Mouse (Mus musculus) intestine, embryonic 14.5 days (tissue): ENCODE data around the gene Mkrn1. TPM values are rescaled to one million over a fixed set of nuclear protein-coding genes. Genes with fewer than 3 reads are reported as not detected.

Source experiments
- ATAC-seq: fragments of 200-750 bp; cut with Nextera tagmentation; replicated peaks from 2 replicates; pipeline ENCODE4 v1.8.0; 2017; ENCODE audit warnings: low read depth, moderate number of reproducible peaks, moderate TSS enrichment, moderate library complexity; ENCODE audit not compliant: low FRiP score, low TSS enrichment
- DNase-seq: peaks from one replicate; pipeline ENCODE4 v3.0.0-alpha.2; 2018; ENCODE audit warnings: low spot score
- H3K27ac ChIP-seq: fragments of 300-500 bp; sonication (generic); 2 replicates; pipeline ENCODE4 v1.5.1; 2014; ENCODE audit warnings: low read depth, mild to moderate bottlenecking, control low read depth
- H3K27me3 ChIP-seq: fragments of 300-500 bp; sonication (generic); replicated peaks from 2 replicates; pipeline ENCODE4 v1.6.1; 2014; ENCODE audit warnings: low read length, control low read depth; ENCODE audit not compliant: control insufficient read depth, insufficient read depth
- H3K36me3 ChIP-seq: fragments of 300-500 bp; sonication (generic); 2 replicates; pipeline ENCODE4 v1.6.1; 2014; ENCODE audit warnings: low read length, control low read depth; ENCODE audit not compliant: control insufficient read depth, insufficient read depth
- H3K4me1 ChIP-seq: fragments of 300-500 bp; sonication (generic); replicated peaks from 2 replicates; pipeline ENCODE4 v1.6.1; 2014; ENCODE audit warnings: low read length, control low read depth, mixed read lengths; ENCODE audit not compliant: control insufficient read depth, insufficient read depth
- H3K4me2 ChIP-seq: fragments of 300-500 bp; sonication (generic); 2 replicates; pipeline ENCODE4 v1.6.1; 2014; ENCODE audit warnings: low read length
- H3K4me3 ChIP-seq: fragments of 300-500 bp; sonication (generic); 2 replicates; pipeline ENCODE4 v1.5.1; 2014; ENCODE audit warnings: low read depth, low read length, control low read depth, mixed read lengths
- H3K9ac ChIP-seq: fragments of 300-500 bp; sonication (generic); 2 replicates; pipeline ENCODE4 v1.6.1; 2014; ENCODE audit warnings: mild to moderate bottlenecking, low read length
- H3K9me3 ChIP-seq: fragments of 300-500 bp; sonication (generic); 2 replicates; pipeline ENCODE4 v1.6.1; 2016; ENCODE audit warnings: low read length, control low read depth; ENCODE audit not compliant: control insufficient read depth
- WGBS: fragments of 180-500 bp; shearing (Covaris S2); extraction: QIAGEN DNeasy Blood & Tissue Kit; methylation state at CpG from one replicate; pipeline ENCODE4 v1.1.7; 2014; 5-methylcytosine and 5-hydroxymethylcytosine counted together
- polyA plus RNA-seq: library from polyadenylated mRNA; unstranded; fragments of >200 nt; fragmentation: Nextera tagmentation; extraction: Ambion mirVana; gene quantifications from 2 replicates; pipeline ENCODE4 v1.2.1, GENCODE M21; 2014

Mkrn1 gene
- polyA plus RNA-seq, 1 experiment from 2014 or later, result 57.7 TPM

DNA sequence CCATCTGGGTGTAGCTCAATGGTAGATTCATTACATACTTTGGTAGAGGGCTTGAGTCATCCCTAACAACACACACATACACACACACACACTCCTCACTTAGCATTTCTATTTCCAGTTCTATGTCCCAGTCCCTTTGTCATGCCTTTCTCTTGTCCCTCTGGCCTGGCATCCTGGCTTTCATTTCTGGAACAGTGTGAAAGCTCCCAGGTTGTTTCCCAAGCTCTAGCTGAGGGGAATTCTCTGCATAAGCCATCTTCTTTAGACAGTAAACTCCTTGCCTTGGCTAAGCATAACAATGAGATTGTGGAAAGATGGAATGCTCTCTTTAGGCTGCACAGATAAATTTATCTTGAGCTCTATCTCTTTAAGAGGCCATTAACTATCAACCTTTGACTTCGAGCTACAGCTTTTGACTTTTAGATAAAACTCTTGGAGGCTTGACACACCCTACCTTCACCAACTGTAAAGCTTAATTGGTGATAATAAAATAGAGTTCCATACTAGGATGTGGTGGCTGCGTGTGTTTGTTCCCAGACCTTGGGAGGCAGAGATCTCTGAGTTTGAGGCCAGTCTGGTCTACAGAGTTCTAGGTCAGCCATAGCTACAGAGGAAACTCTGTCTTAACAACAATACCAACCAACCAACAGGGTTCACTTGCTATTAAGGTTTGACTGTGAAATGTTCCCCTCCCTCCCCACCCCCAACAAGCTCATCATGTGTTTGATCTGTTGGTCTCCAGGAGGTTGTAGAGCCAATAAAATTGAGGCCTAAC, 14.0 kb upstream of the Mkrn1 start:
- no peaks in the 10 kb centered on the region for H3K27me3 ChIP-seq
- WGBS, result 68% methylated on average over 2 of the region's 2 CpGs
- H3K9ac ChIP-seq, result no peak overlapping the region
- no peak overlapping the region for H3K4me2 ChIP-seq
- H3K27ac ChIP-seq, result no peak overlapping the region
- H3K4me3 ChIP-seq, result no peak overlapping the region
- H3K36me3 ChIP-seq, result no peaks in the 10 kb centered on the region
- DNase-seq (no peak), ATAC-seq (no peak)
- no peaks in the 10 kb centered on the region for H3K9me3 ChIP-seq
- no peaks in the 10 kb centered on the region for H3K4me1 ChIP-seq

GRCm38 (mm10) chr6:39433701-39434100, 13.4 kb upstream of the Mkrn1 start:
- Histone ChIP-seq H3K4me1 (no peaks in the 10 kb centered on the region), H3K36me3 (no peaks in the 10 kb centered on the region), H3K27ac (no peak overlapping the region), H3K4me3 (no peak overlapping the region), H3K27me3 (no peaks in the 10 kb centered on the region), H3K9ac (no peak overlapping the region), H3K9me3 (no peaks in the 10 kb centered on the region), H3K4me2 (no peak overlapping the region)
- ATAC-seq (no peak), DNase-seq (no peak)

DNA sequence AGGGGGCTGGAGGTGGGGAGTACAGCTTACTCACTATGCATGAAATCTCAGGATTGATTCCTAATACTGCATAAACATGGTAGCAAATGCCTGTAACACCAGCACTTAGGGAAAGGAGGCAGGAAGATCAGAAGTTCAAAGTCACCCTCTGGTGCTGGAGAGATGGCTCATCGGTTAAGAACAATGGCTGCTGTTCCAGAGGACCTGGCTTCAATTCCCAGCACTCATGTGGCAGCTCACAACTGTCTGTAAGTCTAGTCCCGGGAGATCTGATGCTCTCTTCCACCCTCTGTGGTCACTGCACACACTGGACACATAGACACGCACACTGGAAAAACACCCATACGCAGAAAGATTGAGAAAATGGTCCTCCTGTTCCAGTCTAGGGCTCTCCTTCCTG, 12.9 kb upstream of the Mkrn1 start:
- DNase-seq, result no peak
- Histone ChIP-seq H3K4me3 (no peak overlapping the region), H3K9ac (no peak overlapping the region), H3K36me3 (no peaks in the 10 kb centered on the region), H3K4me1 (no peaks in the 10 kb centered on the region), H3K9me3 (no peaks in the 10 kb centered on the region), H3K27me3 (no peaks in the 10 kb centered on the region), H3K4me2 (no peak overlapping the region), H3K27ac (no peak overlapping the region)
- 90% methylated on average over 4 of the region's 4 CpGs for WGBS
- ATAC-seq, result no peak

- no peak overlapping the region for H3K9ac ChIP-seq
- WGBS, result 73% methylated on average over 11 of the region's 11 CpGs
- H3K36me3 ChIP-seq, result no peaks in the 10 kb centered on the region
- H3K4me1 ChIP-seq, result no peaks in the 10 kb centered on the region
- H3K27me3 ChIP-seq, result no peaks in the 10 kb centered on the region
- DNase-seq, result no peak
- no peak overlapping the region for H3K4me2 ChIP-seq
- no peaks in the 10 kb centered on the region for H3K9me3 ChIP-seq
- no peak for ATAC-seq
- no peak overlapping the region for H3K27ac ChIP-seq
- no peak overlapping the region for H3K4me3 ChIP-seq
Measured at GRCm38 (mm10) chr6:39430722-39431121, 10.5 kb upstream of the Mkrn1 start.

DNA sequence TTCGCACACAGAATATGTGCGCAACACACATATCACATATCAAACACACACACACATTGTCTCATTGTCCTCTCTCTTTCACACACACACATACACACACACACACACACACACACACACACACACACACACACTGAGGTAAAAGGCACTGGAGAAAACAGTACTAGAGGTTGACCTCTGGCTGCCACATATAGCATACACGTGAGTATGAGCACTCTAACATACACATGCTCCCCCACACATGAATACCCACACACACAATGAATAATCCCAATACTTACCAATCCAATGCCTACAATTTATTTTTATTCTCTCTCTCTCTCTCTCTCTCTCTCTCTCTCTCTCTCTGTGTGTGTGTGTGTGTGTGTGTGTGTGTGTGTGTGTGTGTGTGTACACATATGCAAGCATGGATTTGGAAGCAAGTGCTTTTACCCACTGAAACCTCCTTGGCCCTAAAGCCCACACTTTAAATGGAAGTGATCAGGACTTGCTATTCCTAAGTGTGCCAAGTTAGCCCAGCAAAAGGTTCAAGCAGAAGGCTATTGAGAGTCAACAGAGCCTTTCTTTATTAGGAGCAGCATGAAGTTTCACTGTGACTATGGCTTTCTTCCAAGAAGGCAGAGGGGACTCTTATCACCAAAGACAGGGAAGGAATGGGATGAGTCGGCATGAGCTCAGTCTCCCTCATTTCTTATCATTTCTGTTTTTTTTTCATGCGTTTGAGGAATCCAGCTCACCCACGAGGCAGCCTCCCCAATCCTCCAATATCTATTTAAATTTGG, 8.9 kb upstream of the Mkrn1 start:
- Histone ChIP-seq H3K9me3 (no peaks in the 10 kb centered on the region), H3K27ac (no peak overlapping the region), H3K4me2 (no peak overlapping the region), H3K27me3 (no peaks in the 10 kb centered on the region), H3K4me1 (no peaks in the 10 kb centered on the region), H3K4me3 (no peak overlapping the region), H3K9ac (no peak overlapping the region), H3K36me3 (no peaks in the 10 kb centered on the region)
- WGBS, result 76% methylated on average over 6 of the region's 6 CpGs
- no peak for ATAC-seq
- no peak for DNase-seq

- Histone ChIP-seq H3K4me2 (no peak overlapping the region), H3K27me3 (no peaks in the 10 kb centered on the region), H3K9ac (no peak overlapping the region), H3K4me1 (no peaks in the 10 kb centered on the region), H3K27ac (no peak overlapping the region), H3K4me3 (no peak overlapping the region), H3K36me3 (no peaks in the 10 kb centered on the region), H3K9me3 (no peaks in the 10 kb centered on the region)
- WGBS, result 82% methylated on average over 4 of the region's 4 CpGs
- ATAC-seq (no peak), DNase-seq (no peak)
Measured at GRCm38 (mm10) chr6:39427276-39428003, 7.2 kb upstream of the Mkrn1 start.

GRCm38 (mm10) chr6:39426725-39427124, 6.5 kb upstream of the Mkrn1 start:
- Histone ChIP-seq H3K27ac (no peak overlapping the region), H3K4me2 (no peak overlapping the region), H3K27me3 (no peaks in the 10 kb centered on the region), H3K4me3 (no peak overlapping the region), H3K36me3 (no peaks in the 10 kb centered on the region), H3K4me1 (no peaks in the 10 kb centered on the region), H3K9ac (no peak overlapping the region), H3K9me3 (no peaks in the 10 kb centered on the region)
- ATAC-seq, result no peak
- WGBS, result 84% methylated on average over 4 of the region's 4 CpGs
- DNase-seq, result no peak

DNA sequence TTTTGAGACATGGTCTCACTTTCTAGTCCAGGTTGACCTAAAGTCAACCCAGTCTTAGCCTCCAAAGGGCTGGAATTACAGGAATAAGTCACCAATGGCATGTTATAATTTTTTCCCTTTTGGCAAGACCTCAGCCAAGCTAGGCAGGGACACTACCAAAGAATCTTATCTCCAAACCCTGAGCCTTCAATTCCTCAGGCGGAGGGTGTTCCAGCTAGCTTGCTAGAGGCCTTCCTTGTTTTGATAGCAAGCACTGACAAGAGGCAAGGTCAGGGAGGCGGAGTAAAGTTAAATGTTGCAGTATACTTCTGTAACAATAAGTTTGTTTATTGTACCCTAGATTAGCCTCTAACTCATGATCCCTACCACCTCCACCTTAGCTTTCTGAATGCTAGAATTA, 4.9 kb upstream of the Mkrn1 start:
- no peak overlapping the region for H3K27ac ChIP-seq
- 78% methylated on average over 2 of the region's 2 CpGs for WGBS
- no peak for ATAC-seq

More for the DNA sequence above, 4.9 kb upstream of the Mkrn1 start:
- Histone ChIP-seq H3K4me3 (no peak overlapping the region), H3K9me3 (no peaks in the 10 kb centered on the region), H3K9ac (no peak overlapping the region), H3K4me2 (no peak overlapping the region), H3K27me3 (peaks cover 10% of the 10 kb centered on the region; the same call in 1 of the 2 replicates), H3K4me1 (no peaks in the 10 kb centered on the region), H3K36me3 (no peaks in the 10 kb centered on the region)
- DNase-seq, result no peak
